Mouse (Mus musculus): ENCODE results near the gene Myh14. TPM values are rescaled to one million over a fixed set of nuclear protein-coding genes. Genes with fewer than 3 reads are reported as not detected.
A peak's percentile ranks its signal among the peaks of the same experiment; 100 is the strongest.

Gene Myh14
- polyA plus RNA-seq, 1 experiment from 2014 or later: 2.0 TPM

- 0 out of 2 replicates have a peak, but pooled peaks cover 5% of the 10 kb centered on the region for H3K9me3 ChIP-seq (ENCODE audit: low read length)
- no peaks in the 10 kb centered on the region for H3K4me1 ChIP-seq (ENCODE audit: insufficient read depth, low read length)
- no peak overlapping the region for H3K4me2 ChIP-seq (replicated peaks; ENCODE audit: low read depth, low read length)
- H3K27me3 ChIP-seq (ENCODE audit: insufficient read depth, low read length): no peaks in the 10 kb centered on the region
- H3K36me3 ChIP-seq (ENCODE audit: insufficient read depth, low read length): no peaks in the 10 kb centered on the region
- WGBS: 10% methylated on average over 3 of the region's 3 CpGs
- H3K27ac ChIP-seq (ENCODE audit: low read length): peak overlapping the region; percentile 23; the same call in 1 of the 2 replicates
- H3K9ac ChIP-seq (replicated peaks; ENCODE audit: low read length): no peak overlapping the region
- ATAC-seq (ENCODE audit: low FRiP score, low TSS enrichment): peak; percentile 46; the same call in 1 of the 2 replicates
- no peak overlapping the region for H3K4me3 ChIP-seq (ENCODE audit: low read length)
Observed at GRCm38 (mm10) chr7:44662569-44662968, 8.1 kb downstream of the Myh14 start.

GRCm38 (mm10) chr7:44662168-44662567 lies 8.5 kb downstream of the Myh14 start:
- Histone ChIP-seq H3K27me3 (ENCODE audit: insufficient read depth, low read length) (no peaks in the 10 kb centered on the region), H3K9ac (replicated peaks; ENCODE audit: low read length) (no peak overlapping the region), H3K4me2 (replicated peaks; ENCODE audit: low read depth, low read length) (no peak overlapping the region), H3K4me3 (ENCODE audit: low read length) (no peak overlapping the region), H3K4me1 (ENCODE audit: insufficient read depth, low read length) (no peaks in the 10 kb centered on the region), H3K27ac (ENCODE audit: low read length) (peak overlapping the region; percentile 23; the same call in 1 of the 2 replicates), H3K36me3 (ENCODE audit: insufficient read depth, low read length) (no peaks in the 10 kb centered on the region), H3K9me3 (ENCODE audit: low read length) (0 out of 2 replicates have a peak, but pooled peaks cover 5% of the 10 kb centered on the region)
- 11% methylated on average over 8 of the region's 8 CpGs for WGBS
- ATAC-seq (ENCODE audit: low FRiP score, low TSS enrichment): peak; percentile 92

GRCm38 (mm10) chr7:44661219-44661618 lies 9.4 kb downstream of the Myh14 start:
- WGBS: 76% methylated on average over 5 of the region's 5 CpGs
- no peak overlapping the region for H3K27ac ChIP-seq (ENCODE audit: low read length)
- no peaks in the 10 kb centered on the region for H3K27me3 ChIP-seq (ENCODE audit: insufficient read depth, low read length)
- no peak overlapping the region for H3K4me3 ChIP-seq (ENCODE audit: low read length)
- ATAC-seq (ENCODE audit: low FRiP score, low TSS enrichment): no peak
- no peaks in the 10 kb centered on the region for H3K4me1 ChIP-seq (ENCODE audit: insufficient read depth, low read length)
- H3K9me3 ChIP-seq (ENCODE audit: low read length): no peaks in the 10 kb centered on the region
- H3K9ac ChIP-seq (replicated peaks; ENCODE audit: low read length): no peak overlapping the region
- no peaks in the 10 kb centered on the region for H3K36me3 ChIP-seq (ENCODE audit: insufficient read depth, low read length)
- H3K4me2 ChIP-seq (replicated peaks; ENCODE audit: low read depth, low read length): no peak overlapping the region

GRCm38 (mm10) chr7:44655504-44655903 lies 15.1 kb downstream of the Myh14 start:
- no peaks in the 10 kb centered on the region for H3K9me3 ChIP-seq (ENCODE audit: low read length)
- WGBS: 11% methylated on average over 8 of the region's 8 CpGs
- no peak overlapping the region for H3K9ac ChIP-seq (replicated peaks; ENCODE audit: low read length)
- no peaks in the 10 kb centered on the region for H3K36me3 ChIP-seq (ENCODE audit: insufficient read depth, low read length)
- no peaks in the 10 kb centered on the region for H3K27me3 ChIP-seq (ENCODE audit: insufficient read depth, low read length)
- no peak overlapping the region for H3K4me2 ChIP-seq (replicated peaks; ENCODE audit: low read depth, low read length)
- no peak for ATAC-seq (ENCODE audit: low FRiP score, low TSS enrichment)
- H3K4me1 ChIP-seq (ENCODE audit: insufficient read depth, low read length): no peaks in the 10 kb centered on the region
- no peak overlapping the region for H3K4me3 ChIP-seq (ENCODE audit: low read length)
- no peak overlapping the region for H3K27ac ChIP-seq (ENCODE audit: low read length)

DNA sequence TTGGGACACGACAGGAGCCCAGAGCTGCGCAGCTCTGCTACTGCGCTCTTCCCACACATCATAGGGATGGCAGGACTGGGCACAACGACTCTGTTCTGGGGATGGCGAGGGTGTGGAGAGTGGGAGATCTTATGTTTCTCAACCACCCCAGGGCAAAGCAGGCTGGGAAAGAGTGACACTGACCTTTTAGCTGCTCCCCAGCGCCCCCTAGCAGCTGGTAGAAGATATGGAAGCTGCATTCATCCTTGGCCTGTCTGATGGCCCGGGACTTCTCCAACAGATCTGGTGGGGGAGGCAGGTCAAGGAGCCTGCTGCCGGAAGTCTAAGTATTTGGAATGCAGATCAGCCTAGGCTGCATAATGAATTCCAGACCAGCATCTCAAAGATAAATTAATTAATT lies 16.9 kb downstream of the Myh14 start:
- ATAC-seq (ENCODE audit: low FRiP score, low TSS enrichment): no peak
- WGBS: 55% methylated on average over 8 of the region's 8 CpGs

DNA sequence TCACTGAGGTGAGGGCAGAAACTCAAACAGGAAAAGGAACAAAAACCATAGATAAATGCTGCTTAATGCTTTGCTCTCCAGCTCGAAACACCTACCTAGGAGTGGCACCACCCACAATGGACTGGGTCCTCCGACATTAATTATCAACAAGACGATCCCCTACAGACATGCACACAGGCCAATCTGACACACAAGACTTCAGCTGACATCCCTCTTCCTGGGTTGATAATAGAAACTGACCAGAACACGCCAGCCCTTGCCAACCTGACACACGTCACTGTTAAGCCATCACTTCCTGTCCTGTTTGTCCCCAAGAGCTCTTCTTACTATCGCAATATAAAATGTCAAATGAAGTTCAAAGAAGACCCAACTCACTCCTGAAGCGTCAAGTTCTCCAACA lies 19.2 kb downstream of the Myh14 start:
- Histone ChIP-seq H3K9ac (replicated peaks; ENCODE audit: low read length) (no peak overlapping the region), H3K27ac (ENCODE audit: low read length) (no peak overlapping the region), H3K4me2 (replicated peaks; ENCODE audit: low read depth, low read length) (no peak overlapping the region), H3K27me3 (ENCODE audit: insufficient read depth, low read length) (peaks cover 5% of the 10 kb centered on the region; the same call in 1 of the 2 replicates), H3K9me3 (ENCODE audit: low read length) (no peaks in the 10 kb centered on the region), H3K36me3 (ENCODE audit: insufficient read depth, low read length) (no peaks in the 10 kb centered on the region), H3K4me1 (ENCODE audit: insufficient read depth, low read length) (no peaks in the 10 kb centered on the region), H3K4me3 (ENCODE audit: low read length) (no peak overlapping the region)
- WGBS: 64% methylated on average over 7 of the region's 7 CpGs
- ATAC-seq (ENCODE audit: low FRiP score, low TSS enrichment): no peak

More for the DNA sequence above, 16.9 kb downstream of the Myh14 start:
- Histone ChIP-seq H3K9ac (replicated peaks; ENCODE audit: low read length) (no peak overlapping the region), H3K4me3 (ENCODE audit: low read length) (no peak overlapping the region), H3K27ac (ENCODE audit: low read length) (no peak overlapping the region), H3K4me1 (ENCODE audit: insufficient read depth, low read length) (no peaks in the 10 kb centered on the region), H3K4me2 (replicated peaks; ENCODE audit: low read depth, low read length) (no peak overlapping the region), H3K36me3 (ENCODE audit: insufficient read depth, low read length) (no peaks in the 10 kb centered on the region), H3K9me3 (ENCODE audit: low read length) (no peaks in the 10 kb centered on the region), H3K27me3 (ENCODE audit: insufficient read depth, low read length) (no peaks in the 10 kb centered on the region; the same call in 1 of the 2 replicates)

DNA sequence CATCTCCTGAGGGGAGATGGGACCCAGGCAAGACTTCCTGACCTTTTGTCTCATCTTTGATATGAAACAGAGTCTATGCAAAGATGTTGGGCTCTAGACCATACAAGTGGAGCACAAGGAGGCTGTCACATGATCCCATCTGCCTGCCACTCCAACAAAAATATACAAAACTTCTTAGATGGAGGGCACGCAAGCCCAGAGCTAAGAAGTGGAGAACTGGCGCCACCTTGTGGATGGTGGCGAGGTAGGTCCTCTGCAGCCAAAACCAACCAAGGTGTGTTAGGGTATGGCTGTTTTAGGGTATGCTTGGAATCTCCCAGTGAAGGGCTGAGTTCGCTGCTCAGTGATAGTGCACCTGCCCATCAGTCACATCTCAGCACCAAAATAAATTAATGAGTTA lies 20.7 kb downstream of the Myh14 start:
- 9% methylated on average over 4 of the region's 4 CpGs for WGBS
- H3K27ac ChIP-seq (ENCODE audit: low read length): no peak overlapping the region
- no peaks in the 10 kb centered on the region for H3K36me3 ChIP-seq (ENCODE audit: insufficient read depth, low read length)
- H3K9ac ChIP-seq (replicated peaks; ENCODE audit: low read length): no peak overlapping the region
- no peaks in the 10 kb centered on the region for H3K9me3 ChIP-seq (ENCODE audit: low read length)
- peaks cover 17% of the 10 kb centered on the region; the same call in 1 of the 2 replicates for H3K27me3 ChIP-seq (ENCODE audit: insufficient read depth, low read length)
- H3K4me3 ChIP-seq (ENCODE audit: low read length): no peak overlapping the region
- no peak overlapping the region for H3K4me2 ChIP-seq (replicated peaks; ENCODE audit: low read depth, low read length)
- no peak for ATAC-seq (ENCODE audit: low FRiP score, low TSS enrichment)
- H3K4me1 ChIP-seq (ENCODE audit: insufficient read depth, low read length): no peaks in the 10 kb centered on the region

DNA sequence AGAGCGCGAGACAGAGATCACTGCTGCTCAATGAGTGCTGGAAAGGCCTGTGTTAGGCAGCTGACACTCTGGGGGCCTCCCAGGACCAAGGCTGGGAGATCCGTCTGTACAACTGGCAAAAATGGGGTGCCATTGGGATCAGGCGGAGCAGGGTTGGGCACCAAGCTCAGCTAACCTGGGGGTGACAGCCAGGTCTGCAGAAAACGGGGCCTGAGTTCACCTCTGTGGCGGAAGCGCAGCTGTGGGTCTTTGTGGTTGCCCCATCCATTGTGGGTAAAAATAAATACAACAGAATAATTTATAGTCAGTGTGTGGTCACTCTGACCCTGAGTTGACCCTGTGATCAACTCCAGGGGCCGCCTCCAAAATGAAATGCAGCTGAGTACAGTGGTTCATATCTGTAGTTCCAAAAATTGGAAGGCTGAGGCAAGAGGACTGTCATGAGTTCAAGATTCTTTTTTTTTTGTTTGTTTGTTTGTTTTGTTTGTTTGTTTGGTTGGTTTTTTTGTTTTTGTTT lies 21.5 kb downstream of the Myh14 start:
- 65% methylated on average over 8 of the region's 8 CpGs for WGBS
- ATAC-seq (ENCODE audit: low FRiP score, low TSS enrichment): no peak

DNA sequence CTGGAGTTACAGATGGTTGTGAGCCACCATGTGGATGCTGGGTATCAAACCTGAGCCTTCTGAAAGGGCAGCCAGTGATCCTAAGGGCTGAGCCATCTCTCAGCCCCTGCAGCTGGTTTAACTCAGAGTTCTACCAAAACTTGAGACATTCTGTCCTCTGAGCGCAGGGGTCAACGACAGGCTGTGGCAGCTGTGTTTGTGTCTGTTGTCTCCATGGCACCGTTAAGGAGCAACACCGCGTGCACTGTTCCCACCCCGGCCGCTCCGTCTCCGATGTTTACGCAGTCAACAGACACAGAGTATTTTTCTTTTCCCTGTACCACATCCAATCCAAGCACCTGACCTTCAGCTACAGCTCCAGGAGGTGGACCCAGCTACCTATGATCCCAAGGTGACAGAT lies 22.9 kb downstream of the Myh14 start:
- Histone ChIP-seq H3K4me1 (ENCODE audit: insufficient read depth, low read length) (no peaks in the 10 kb centered on the region), H3K9me3 (ENCODE audit: low read length) (no peaks in the 10 kb centered on the region), H3K4me3 (ENCODE audit: low read length) (no peak overlapping the region), H3K27me3 (ENCODE audit: insufficient read depth, low read length) (peaks cover 29% of the 10 kb centered on the region), H3K4me2 (replicated peaks; ENCODE audit: low read depth, low read length) (no peak overlapping the region), H3K27ac (ENCODE audit: low read length) (no peak overlapping the region), H3K36me3 (ENCODE audit: insufficient read depth, low read length) (no peaks in the 10 kb centered on the region), H3K9ac (replicated peaks; ENCODE audit: low read length) (no peak overlapping the region)
- no peak for ATAC-seq (ENCODE audit: low FRiP score, low TSS enrichment)
- 27% methylated on average over 10 of the region's 10 CpGs for WGBS

More for the DNA sequence above, 21.5 kb downstream of the Myh14 start:
- H3K4me3 ChIP-seq (ENCODE audit: low read length): no peak overlapping the region
- no peak overlapping the region for H3K4me2 ChIP-seq (replicated peaks; ENCODE audit: low read depth, low read length)
- H3K27ac ChIP-seq (ENCODE audit: low read length): no peak overlapping the region
- H3K27me3 ChIP-seq (ENCODE audit: insufficient read depth, low read length): peaks cover 26% of the 10 kb centered on the region
- no peak overlapping the region for H3K9ac ChIP-seq (replicated peaks; ENCODE audit: low read length)
- H3K36me3 ChIP-seq (ENCODE audit: insufficient read depth, low read length): no peaks in the 10 kb centered on the region
- no peaks in the 10 kb centered on the region for H3K4me1 ChIP-seq (ENCODE audit: insufficient read depth, low read length)
- H3K9me3 ChIP-seq (ENCODE audit: low read length): no peaks in the 10 kb centered on the region

DNA sequence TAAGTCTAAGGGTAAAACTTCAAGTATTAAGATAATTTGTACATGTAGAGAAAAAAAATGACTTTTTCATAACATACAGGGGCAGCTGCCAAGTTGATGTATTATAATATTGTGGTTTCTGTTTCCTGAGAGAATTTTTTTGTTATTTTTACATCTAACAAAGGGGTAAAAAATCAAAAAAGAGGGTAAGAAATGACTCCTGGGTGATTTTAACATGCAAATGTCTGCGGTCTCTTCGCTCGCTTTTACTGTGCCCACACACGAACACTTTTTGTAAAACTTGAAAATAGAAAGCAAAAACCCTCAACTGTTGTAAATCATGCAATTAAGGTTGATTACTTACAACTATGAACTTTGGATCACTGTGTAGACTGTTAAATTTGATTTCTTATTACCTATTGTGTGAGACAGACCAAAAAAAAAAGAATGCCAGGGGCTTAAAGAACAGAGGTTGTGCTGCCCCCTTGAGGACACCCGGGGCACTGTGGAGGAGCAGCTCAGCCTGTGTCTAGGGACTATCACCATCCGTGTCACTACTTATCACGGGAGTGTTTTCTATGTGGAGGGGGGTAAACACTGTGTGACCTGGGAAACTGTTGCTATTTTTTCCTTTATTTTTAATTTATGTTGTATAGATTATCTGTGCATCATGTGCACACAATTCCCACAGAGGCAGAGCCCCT lies 23.5 kb downstream of the Myh14 start:
- Histone ChIP-seq H3K4me3 (ENCODE audit: low read length) (no peak overlapping the region), H3K36me3 (ENCODE audit: insufficient read depth, low read length) (no peaks in the 10 kb centered on the region), H3K9ac (replicated peaks; ENCODE audit: low read length) (no peak overlapping the region), H3K27me3 (ENCODE audit: insufficient read depth, low read length) (peaks cover 29% of the 10 kb centered on the region), H3K27ac (ENCODE audit: low read length) (no peak overlapping the region), H3K9me3 (ENCODE audit: low read length) (no peaks in the 10 kb centered on the region), H3K4me1 (ENCODE audit: insufficient read depth, low read length) (no peaks in the 10 kb centered on the region), H3K4me2 (replicated peaks; ENCODE audit: low read depth, low read length) (no peak overlapping the region)
- WGBS: 49% methylated on average over 7 of the region's 7 CpGs
- no peak for ATAC-seq (ENCODE audit: low FRiP score, low TSS enrichment)

Data from kidney, embryonic 16.5 days (tissue).